Mouse (Mus musculus) cerebellum, postnatal 4 days (tissue): ENCODE data around the gene Pfkfb4.

Experiments used
- DNase-seq, 2 experiments: peaks; one replicate each; pipeline ENCODE4 v3.0.0; 2022; ENCODE audit warnings: low spot score in 2 of 2, mixed read lengths in 1 of 2

Gene Pfkfb4

DNA sequence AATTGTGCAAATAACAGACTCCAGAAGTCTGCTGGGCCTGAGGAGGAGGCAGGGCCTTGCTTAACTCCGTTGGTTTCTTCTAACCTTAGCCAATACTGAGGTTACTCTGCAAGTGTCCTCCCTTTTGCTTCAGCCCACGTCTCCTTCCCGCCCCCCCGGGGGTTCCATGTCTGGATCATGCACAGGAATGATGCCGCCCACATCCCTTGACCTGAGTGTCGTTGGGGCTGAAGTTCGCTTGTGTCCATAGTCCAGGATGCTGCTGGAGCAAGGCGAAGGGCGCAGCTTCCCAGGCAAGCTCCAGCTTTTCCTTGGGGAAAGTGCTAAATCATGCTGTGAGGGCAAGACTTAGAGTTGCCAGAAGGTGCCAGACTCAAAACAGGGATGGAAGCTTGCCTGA, 4.8 kb downstream of the Pfkfb4 start:
- no peak for DNase-seq

DNA sequence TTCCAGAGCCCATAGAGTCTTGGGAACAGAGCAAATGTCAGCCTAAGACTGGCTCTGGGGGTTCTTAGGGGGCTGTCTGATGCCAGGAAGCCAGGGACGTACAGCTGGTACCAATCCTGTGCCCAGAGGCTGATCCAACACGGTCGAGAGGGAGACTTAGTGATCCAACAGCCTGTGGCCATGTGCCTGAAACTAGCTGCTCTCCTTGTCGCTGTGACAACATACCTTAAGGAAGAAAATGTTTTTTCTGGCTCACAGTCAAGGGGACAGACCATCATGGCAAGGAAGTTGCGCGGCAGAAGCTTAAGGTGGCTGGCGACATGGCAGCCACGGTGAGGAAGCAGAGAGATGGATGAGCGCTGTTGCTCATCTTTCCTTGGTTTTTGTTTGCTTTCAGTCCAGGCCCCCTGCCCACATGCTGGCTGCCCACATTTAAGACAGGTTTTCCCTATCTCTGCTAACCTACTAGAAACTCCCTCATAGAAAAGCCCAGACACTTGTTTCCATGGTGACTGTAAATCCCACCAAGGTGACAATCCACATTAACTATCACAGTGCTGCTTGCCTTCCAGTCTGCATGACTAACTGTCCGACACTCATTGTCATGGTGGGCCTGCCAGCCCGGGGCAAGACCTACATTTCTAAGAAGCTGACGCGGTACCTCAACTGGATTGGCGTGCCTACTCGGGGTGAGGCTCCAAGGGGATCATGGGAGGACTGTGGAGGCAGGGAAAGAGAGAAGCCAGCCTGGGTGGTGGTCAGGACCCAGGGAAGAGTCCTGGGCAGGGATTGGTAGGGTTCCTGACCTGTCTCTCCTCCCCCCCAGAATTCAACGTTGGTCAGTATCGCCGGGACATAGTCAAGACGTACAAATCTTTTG, 6.9 kb downstream of the Pfkfb4 start:
- no peak for DNase-seq

DNA sequence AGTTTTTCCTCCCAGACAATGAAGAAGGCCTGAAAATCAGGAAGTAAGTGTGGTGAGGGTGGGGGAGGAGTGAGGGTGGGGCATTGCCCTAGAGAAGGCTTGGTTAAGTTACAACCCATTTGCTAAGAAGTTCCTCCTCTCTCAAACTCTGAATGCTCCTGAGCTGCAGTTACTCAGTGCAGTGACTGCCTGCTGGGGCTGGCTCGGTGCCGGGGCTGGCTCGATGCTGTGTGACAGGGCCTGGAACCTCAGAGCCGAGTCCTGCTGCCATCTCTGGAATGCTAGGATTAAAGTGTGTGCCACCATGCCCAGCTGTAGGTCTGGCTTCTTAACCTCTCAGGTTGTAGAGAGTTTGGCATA, 7.6 kb downstream of the Pfkfb4 start:
- DNase-seq = peak in 1 of 2 experiments; percentile 28

DNA sequence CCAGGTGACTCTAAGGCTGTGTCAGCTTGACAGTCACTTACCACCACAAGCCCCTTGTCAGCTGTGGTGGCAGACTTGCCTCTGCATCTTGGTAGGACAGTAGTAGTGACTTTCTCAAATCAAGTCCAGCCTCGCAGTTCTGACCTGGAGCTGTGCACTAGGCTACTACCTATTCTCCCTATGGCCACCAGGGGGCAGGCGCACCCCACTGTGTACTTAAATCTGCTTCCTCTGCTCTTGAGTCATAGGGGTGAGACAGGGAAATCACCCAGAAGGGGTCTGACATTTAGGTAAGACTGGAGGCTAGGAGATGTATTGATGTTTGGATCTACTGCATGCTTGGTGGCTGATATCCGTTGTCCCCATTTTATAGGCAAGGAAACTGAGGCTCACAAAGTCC, 9.1 kb downstream of the Pfkfb4 start:
- peak; percentile 43 to 53 for DNase-seq

DNA sequence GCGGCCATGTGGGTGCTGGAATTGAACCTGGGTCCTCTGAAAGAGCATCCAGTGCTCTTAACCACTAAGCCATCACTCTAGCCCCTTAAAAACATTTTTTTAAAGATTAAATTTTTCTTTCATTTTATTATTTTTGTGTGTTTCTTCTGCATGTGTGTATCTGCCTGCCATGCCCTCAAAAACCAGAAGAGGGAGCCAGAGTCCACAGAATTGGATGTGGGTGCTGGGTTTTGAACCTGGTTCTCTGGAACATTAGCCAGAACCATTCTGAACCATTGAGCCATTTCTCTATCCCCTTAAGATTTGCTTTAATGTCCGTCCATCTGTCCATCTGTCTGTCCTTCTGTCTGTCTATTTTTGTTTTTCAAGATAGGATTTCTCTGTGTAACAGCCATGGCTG, 11.6 kb downstream of the Pfkfb4 start:
- peak in 1 of 2 experiments; percentile 43 for DNase-seq

DNA sequence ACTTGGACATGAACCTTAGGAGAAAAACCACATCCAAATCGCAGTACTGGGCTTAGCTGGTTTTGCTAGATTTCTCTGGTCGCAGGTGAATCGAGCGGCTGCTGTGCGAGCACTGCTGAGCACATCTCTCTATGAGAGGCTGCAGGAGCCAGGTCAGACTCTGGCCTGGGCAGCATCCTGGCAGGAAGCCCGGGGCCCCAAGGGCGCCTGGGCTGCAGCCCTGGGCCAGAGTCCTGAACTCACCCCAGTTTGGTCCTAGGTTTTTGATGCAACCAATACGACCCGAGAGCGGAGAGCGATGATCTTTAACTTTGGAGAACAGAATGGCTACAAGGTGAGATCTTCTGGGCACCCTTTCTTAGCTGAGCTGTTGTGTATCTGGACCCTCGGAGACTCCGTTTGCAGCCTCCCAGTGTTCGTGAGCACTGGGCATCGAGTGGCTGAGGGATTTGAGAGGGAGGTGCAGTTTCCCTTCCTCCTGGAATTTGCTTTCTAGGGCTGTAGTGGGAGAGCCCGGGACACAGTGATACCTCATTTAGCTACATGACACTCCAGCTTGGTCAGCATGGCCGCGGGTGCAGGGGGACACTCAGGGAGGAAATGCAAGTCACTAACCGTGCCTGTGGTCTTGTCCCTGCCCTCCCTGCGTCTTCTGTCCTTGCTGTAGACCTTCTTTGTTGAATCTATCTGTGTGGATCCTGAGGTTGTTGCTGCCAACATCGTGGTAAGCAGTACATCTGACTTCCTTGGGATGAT, 15.6 kb downstream of the Pfkfb4 start:
- no peak for DNase-seq

DNA sequence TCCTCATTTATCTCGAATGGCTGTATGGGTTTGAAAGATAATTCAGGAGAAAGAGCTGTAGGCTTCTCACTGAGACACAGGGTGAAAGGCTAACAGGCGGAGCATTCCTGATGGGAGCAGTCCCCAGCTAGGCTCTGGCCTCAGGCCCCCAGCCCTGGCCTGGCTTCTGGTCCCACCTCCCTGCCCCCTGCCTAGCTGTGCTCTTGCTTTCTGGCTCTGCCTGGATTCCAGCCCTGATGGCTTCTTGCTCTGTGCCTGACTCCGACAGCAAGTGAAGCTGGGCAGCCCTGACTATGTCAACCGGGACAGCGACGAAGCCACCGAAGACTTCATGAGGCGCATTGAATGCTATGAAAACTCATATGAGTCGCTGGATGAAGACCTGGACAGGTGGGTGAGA, 16.5 kb downstream of the Pfkfb4 start:
- no peak for DNase-seq

DNA sequence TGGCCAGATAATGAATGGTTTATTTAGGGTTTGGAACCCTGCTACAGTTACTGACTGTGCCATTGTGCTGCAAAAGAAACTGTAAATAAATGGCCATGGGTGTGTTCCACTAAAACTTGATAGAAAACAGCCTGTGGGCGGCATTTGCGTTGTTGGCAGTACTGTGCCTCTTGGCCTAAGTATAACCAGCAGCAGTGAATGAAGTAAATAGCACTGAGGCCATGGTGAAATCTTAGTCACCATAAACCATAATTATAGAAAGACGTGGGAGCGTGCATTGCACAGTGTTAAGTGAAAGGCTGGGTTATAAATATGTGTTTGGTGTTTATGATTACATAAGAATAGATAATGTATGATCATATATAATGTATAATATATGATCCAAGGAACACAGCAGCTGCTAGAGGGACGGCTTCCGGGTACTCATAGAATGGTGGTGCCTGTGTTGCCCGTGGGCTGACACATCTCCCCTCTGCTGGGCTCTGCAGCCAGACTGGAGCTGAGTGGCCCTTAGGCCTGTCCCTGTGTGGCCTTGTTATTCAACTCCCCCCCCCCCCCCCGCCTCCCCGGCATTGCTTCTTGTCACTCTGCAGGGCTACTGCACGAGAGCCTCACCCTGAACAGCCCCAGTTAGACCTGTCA, 17.5 kb downstream of the Pfkfb4 start:
- no peak for DNase-seq

DNA sequence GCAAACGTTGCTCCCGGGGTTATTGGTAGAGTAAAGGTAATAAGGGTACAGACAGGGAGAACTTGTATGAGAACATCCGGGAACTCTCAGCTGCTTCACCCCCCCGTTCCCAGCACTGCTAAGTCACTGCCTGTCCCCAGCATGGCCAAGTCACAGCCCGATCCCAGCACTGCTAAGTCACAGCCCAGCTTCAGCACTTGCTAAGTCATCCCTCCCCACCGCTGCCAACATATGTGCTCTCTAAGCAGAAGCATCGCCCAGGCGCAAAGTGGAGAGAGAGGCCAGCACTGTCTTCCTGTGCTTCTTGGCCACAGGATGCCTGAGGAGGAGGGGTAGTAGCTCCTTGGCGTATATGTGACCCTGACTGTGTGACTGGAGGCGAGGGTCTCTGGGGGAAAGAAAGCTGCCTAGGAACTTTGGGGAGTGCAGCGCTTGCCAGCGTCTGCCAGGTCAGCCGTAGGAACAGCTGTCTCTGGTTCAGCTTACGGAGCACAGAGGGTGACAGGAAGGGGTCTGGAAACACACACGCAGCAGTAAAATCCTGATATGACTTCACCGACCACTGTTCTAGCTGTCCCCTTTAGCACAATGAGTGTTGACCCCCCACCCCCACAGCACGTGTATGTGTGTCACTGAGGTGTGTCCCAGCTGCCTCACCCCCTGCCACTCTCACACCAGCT, 18.2 kb downstream of the Pfkfb4 start:
- DNase-seq = no peak

DNA sequence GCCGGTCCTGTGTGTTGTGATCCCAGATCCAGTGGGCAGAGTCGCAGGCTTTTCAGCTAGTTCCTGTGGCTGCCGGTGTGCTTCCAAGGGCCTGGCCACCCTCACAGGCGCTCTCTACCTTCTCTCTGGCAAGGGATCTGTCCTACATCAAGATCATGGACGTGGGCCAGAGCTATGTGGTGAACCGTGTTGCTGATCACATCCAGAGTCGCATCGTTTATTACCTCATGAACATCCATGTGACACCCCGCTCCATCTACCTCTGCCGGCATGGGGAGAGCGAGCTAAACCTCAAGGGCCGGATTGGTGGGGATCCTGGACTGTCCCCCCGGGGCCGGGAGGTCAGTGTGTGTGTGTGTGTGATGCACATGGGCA, 18.7 kb downstream of the Pfkfb4 start:
- no peak for DNase-seq

DNA sequence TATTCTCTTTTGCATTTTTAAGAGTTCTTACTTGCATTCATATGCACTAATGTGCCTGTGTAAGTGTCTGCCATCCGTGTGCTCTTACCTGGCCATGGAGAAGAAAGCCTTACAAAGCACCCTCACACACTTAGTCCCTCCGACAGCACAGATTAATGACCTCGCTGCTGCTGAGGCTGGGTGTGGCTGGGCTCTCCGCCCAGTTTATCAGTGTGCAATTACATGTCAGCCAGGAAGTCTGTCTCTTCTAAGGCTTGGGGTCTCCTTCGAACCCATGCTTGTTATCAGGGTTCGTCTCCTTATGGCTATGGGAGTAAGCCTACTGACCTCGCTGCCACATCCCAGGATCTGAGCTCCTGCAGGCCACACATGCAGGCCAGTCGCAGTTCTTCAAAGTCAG, 23.8 kb downstream of the Pfkfb4 start:
- no peak for DNase-seq

DNA sequence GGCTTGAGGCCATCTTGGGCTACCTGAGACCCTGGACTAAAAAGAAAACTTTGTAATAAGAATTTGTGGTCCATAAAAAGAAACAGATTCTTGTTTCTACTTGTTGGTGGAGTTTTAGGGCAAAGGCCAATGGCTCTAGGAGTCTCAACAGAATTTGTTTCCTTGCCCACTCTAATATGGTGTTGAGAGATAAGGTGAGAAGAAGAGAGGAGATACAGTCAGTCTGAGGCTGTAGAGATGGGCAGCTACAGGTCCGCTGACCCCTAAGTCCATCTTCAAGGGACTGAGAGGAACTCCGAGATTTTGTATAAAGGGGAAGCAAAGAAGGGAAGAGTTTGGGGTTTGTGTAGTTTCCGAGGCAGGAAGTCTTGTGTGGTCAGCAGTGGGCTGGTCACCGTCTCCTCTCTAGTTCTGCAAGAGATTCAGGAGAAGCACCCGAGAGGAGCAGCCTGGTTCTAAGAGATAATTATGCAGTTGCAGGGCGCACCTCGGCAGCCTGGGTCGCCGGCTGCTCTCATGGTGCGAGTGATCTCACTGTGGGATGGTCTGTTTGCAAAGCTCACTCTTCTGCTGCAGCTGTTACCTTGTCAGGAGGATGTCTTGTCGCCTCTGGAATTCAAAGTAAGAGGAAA, 25.5 kb downstream of the Pfkfb4 start:
- no peak for DNase-seq

DNA sequence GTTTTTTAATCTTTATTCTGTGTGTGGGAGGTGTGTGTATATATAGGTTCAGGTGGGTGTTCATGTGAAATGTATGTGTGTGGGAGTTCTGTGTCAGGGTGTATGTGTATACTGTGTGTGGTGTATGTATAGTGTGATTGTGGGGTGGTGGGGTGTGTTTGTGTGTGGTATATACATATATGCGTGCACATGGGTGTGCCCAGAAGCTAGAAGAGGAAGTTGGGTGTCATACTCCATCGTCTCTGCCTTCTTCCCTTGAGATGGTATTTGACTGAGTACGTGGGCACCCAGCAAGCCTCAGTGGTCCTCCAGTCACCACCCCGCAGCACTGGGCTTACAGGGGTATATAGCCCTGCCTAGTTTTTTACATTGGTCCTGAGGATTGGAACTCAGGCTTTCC, 29.9 kb downstream of the Pfkfb4 start:
- no peak for DNase-seq

DNA sequence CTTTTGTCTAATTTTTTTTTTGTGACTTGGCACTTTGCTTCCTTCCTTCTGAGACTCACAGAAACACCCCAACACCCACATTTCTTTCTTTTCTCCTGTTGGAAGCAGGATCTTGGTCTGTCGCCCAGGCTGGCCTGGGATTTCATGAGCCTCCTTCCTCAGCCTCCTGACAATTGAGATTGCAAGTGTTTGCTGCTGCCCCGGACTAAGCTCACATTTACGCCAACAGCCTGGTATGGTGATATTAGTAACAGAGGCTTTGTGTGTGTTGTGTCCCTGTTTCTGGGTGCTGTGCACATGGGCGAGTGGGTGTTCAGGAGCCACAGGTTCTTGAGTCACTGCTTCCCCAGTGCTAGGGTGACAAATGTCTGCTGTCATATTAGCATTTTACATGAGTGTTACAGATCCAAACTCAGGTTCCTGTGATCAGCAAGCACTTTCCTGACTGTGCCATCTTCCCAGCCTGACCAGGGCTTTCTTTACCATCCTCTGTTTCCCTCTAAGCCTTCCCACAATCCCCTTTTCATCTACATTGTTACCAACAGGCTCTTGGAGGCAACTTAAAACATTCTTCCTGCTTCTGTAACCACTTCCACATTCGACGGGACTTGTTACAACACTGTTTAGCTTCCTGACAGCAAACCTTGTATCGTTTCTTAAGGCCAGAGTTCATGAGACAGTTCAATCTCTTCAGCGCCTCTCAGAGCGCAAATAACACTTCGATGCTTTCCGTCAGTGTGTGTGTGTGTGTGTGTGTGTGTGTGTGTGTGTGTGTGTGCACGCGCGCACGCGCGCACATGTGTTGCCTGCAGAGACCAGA, 31.5 kb downstream of the Pfkfb4 start:
- no peak for DNase-seq

DNA sequence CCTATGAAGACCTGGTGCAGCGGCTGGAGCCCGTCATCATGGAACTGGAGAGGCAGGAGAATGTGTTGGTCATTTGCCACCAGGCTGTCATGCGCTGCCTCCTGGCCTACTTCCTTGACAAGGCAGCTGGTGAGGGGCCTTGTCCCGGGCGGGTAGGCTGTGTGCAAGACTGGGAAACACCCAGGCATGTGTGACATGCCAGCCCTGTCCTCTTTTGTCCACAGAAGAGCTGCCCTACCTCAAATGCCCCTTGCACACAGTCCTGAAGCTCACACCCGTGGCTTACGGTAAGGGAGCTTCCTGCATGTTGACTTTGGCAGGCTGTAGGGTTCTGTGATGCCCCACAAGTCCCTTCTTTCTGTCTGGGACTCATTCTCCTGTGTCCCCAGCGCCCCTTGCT, 35.9 kb downstream of the Pfkfb4 start:
- DNase-seq = no peak

DNA sequence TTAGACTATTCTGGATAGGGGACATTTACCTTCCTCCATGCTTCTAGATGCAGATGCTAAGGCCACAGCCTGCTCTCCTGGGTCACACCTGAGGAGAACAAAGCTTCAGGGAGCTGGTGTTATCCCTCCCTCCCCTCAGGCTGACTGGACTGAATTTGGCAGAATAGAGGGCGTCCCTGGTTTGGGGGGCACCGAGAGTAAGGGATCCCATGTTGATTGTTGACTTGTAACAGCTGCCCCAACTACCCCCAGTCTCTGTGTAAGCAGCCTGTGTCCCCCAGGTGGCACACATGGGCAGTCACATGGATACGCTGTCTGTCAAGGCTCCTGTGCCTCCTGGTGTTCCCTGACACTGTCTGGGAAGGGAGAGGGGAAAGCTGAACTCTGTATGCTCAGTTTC, 36.8 kb downstream of the Pfkfb4 start:
- DNase-seq = peak in 1 of 2 experiments; percentile 11

DNA sequence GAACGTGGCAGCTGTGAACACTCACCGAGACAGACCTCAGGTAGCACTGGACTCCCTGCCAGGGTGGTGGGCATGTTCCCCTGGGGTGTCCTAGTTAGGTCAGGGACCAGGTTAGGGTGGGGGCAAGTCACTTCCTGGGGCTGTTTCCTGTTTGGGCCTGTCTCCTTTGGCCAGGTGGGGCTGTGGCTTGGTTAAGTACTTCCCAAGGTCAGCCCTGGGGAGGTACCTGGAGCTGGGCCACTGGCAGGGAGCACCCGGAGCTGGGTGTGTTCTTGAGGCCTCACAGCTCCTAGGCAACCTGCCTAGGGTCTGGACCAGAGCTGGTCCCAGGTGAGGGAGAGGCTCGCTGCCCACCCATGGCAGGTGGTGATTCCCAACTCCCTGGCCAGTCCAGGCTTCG, 37.3 kb downstream of the Pfkfb4 start:
- no peak for DNase-seq

DNA sequence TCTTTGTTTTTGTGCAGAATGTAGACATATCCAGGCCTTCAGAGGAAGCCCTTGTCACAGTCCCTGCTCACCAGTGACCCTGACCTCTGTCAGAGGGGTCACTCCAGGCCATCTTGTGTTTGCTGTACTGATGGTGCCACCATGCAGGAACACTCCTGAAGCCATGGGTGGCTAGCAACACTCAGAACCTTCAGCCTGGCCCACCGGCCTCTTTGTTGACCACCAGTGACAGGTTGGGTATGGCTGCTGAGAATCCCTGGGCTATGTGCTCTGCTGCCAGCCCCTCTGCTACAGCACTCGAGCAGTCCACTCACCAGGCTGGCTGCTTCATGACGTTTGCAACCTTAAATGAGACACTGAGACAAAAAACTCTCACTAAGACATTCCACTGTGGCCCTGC, 38.7 kb downstream of the Pfkfb4 start:
- DNase-seq = no peak

DNA sequence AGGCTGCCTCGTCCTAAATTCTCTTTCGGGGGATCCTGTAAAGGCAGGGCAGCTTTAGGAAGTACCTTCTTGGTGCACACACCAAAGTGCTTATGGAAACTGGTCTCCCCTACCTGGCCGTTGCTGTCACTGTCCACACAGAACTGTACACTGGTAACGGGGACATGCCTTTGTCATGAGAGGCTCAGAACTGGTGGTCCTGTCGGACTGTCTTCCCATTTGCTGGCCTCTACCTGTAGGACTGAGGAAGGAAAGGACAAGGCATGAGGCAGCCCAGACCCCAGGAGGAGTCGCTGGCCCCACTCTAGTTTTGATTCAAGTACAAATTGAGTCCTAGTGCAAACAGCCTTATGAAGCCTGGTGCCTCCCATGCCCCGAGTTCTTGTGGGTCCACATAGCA, 39.4 kb downstream of the Pfkfb4 start:
- DNase-seq = no peak

DNA sequence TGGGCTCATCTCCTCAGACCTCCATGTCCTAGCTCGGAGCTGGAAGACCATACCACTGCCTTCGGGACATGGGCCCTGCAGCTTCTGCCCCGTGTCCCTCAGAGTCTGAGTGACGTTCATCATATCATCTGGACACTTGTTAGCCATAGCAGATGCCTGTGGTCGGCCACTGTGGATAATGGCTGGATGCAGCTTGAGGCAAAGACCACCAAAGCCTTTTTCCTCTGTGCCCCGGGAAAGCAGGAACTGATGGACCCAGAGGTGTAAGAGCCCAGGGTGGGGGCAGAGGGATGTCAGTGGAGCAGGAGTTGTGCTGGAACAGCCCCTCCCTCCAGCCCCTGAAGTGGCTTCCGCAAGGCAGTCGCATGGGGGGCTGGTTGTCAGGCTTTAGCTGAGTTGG, 40.1 kb downstream of the Pfkfb4 start:
- no peak for DNase-seq

DNA sequence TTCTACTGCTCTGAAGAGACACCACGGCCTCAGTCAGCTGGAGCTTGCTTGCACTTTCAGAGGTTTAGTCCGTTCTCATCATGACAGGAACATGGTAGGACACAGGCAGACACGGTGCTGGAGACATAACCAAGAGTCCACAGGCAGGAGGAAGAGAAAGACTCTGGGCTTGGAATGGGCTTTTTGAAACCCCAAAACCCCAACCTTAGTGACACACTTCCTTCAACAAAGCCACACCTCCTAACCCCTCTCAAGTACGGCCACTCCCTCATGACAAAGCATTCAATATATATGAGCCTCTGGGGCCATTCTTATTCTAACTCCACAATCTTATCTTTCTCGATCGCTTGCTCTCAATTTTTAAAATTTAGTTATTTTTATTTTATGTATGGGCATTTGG, 40.9 kb downstream of the Pfkfb4 start:
- no peak for DNase-seq
